Mouse (Mus musculus) small intestine, adult 2 months (tissue): ENCODE measurements around the gene Adcy1. TPM values are rescaled to one million over a fixed set of nuclear protein-coding genes. Genes with fewer than 3 reads are reported as not detected.
A peak's percentile ranks its signal among the peaks of the same experiment; 100 is the strongest.

Experiments used
- H3K27ac ChIP-seq: fragments of 200-500 bp; 2 replicates; pipeline ENCODE4 v1.5.1; 2012; ENCODE audit warnings: low read depth, low read length, control low read depth, inconsistent platforms; ENCODE audit not compliant: insufficient read depth
- H3K27me3 ChIP-seq: fragments of 200-500 bp; 2 replicates; pipeline ENCODE4 v1.6.1; 2012; ENCODE audit warnings: mild to moderate bottlenecking, moderate library complexity, low read length, inconsistent platforms; ENCODE audit not compliant: control insufficient read depth, insufficient read depth
- H3K36me3 ChIP-seq: fragments of 200-500 bp; 2 replicates; pipeline ENCODE4 v1.6.1; 2012; ENCODE audit warnings: mild to moderate bottlenecking, low read length, control low read depth, inconsistent platforms; ENCODE audit not compliant: control insufficient read depth, insufficient read depth
- H3K4me1 ChIP-seq: fragments of 200-500 bp; 2 replicates; pipeline ENCODE4 v1.6.1; 2012; ENCODE audit warnings: low read length, inconsistent platforms, mixed read lengths; ENCODE audit not compliant: control insufficient read depth, insufficient read depth, insufficient read length
- H3K4me3 ChIP-seq: fragments of 200-500 bp; 2 replicates; pipeline ENCODE4 v1.5.1; 2012; ENCODE audit warnings: low read depth, mild to moderate bottlenecking, control low read depth, inconsistent platforms, low read length, moderate library complexity
- CTCF ChIP-seq: fragments of 200-500 bp; IDR thresholded peaks from 2 replicates; pipeline ENCODE4 v1.5.1; 2012; ENCODE audit warnings: low read depth, mild to moderate bottlenecking, control low read depth, inconsistent platforms, low read length, moderate library complexity, mixed read lengths; ENCODE audit not compliant: insufficient replicate concordance, insufficient read length; ENCODE audit errors: extremely low read depth
- POLR2A ChIP-seq: fragments of 200-500 bp; IDR thresholded peaks from 2 replicates; pipeline ENCODE4 v1.6.1; 2012; ENCODE audit warnings: low read depth, mild to moderate bottlenecking, control low read depth, inconsistent platforms, low read length, moderate library complexity
- WGBS: fragments of 180-500 bp; shearing (Covaris S2); methylation state at CpG from one replicate; pipeline ENCODE4 v1.1.7; 2018; 5-methylcytosine and 5-hydroxymethylcytosine counted together
- polyA plus RNA-seq: library from polyadenylated mRNA; depleted of rRNA; stranded (reverse); fragments of >200 nt; gene quantifications from 2 replicates; pipeline ENCODE4 v1.2.3, GENCODE M21; 2012; rRNA removed

Adcy1 gene
- 0.34 and 0.99 TPM in 2 replicates for polyA plus RNA-seq

DNA sequence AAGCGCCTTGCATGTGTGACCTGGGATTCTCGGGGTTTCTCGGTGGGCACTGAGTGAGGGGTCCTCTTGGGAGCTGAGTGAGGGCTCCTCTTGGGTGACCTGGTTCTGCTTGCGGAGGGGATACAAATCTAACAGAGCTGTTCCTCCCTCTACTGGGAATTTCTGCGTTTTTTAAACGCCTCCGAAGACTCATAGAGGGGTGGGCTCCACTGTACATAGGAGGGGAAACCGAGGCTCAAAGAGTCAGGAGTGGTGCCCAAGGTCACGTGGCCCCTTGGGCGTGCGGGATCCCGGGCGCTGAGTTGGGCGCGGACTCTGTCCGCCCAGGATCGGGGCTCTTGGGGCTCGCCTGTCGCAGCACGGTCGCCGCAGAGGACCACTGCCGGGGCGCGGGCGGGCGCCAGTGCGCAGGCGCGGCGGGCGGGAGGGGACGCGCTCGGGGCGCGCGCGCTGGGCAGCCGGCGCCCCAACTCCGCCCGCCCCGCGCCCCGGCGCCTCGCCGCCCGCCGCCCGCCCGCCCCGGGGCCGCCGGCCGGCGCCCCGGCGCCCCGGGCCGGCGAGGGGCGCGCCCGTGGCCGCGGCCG, at the start of gene Adcy1:
TSS of gene Adcy1 (plus strand) at position 489 of the 584 bp plus-strand sequence.
- no peak within 1 kb of the TSS for H3K27ac ChIP-seq
- no peaks in the 10 kb centered on the region; the same call in 1 of the 2 replicates for H3K4me1 ChIP-seq
- no peaks in the 10 kb centered on the region for H3K36me3 ChIP-seq
- H3K4me3 ChIP-seq = peak within 1 kb of the TSS; percentile 47
- TF ChIP-seq POLR2A (no peak), CTCF (no peak)
- WGBS = 26% methylated on average over 69 of the region's 69 CpGs
- H3K27me3 ChIP-seq = peaks cover 14% of the 10 kb centered on the region; the same call in 1 of the 2 replicates

GRCm38 (mm10) chr11:7016907-7017306, 46.4 kb upstream of the Adcy1 start:
- H3K27ac ChIP-seq = no peak overlapping the region
- H3K4me1 ChIP-seq = no peaks in the 10 kb centered on the region
- 88% methylated on average over 12 of the region's 12 CpGs for WGBS
- no peak overlapping the region for H3K4me3 ChIP-seq
- no peaks in the 10 kb centered on the region for H3K27me3 ChIP-seq
- TF ChIP-seq CTCF (no peak), POLR2A (no peak)
- H3K36me3 ChIP-seq = no peaks in the 10 kb centered on the region

GRCm38 (mm10) chr11:7018078-7018477, 45.2 kb upstream of the Adcy1 start:
- Histone ChIP-seq H3K4me1 (no peaks in the 10 kb centered on the region), H3K27me3 (no peaks in the 10 kb centered on the region), H3K4me3 (no peak overlapping the region), H3K27ac (no peak overlapping the region), H3K36me3 (no peaks in the 10 kb centered on the region)
- no peak for TF ChIP-seq POLR2A
- TF ChIP-seq CTCF = no peak
- WGBS = 92% methylated on average over 5 of the region's 5 CpGs

- TF ChIP-seq POLR2A (no peak), CTCF (no peak)
- whole genome bisulfite sequencing = 82% methylated on average over 7 of the region's 7 CpGs
These were observed 44.2 kb upstream of the Adcy1 start for GRCm38 (mm10) chr11:7019006-7019525.

DNA sequence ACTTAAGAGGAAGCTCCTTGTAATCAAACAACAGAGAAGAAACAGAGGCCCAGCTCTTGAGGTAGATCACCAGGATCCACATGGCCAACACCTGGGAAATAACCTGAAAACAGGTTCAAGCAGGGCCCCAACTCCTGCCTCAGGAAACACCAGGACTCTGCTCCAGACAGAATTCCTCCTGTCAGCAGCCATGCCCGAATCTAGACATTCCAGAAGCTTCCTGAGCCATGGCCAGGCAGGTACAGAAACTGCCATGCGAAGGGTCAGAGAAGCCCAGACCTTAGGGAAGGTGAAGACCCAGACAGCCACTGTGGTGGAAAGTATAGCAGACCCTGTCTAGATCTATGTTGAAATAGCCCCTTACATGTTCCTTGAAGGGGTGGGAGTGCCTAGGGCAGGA, 30.2 kb upstream of the Adcy1 start:
- H3K4me1 ChIP-seq = no peaks in the 10 kb centered on the region
- TF ChIP-seq CTCF (no peak), POLR2A (no peak)
- no peaks in the 10 kb centered on the region for H3K36me3 ChIP-seq
- 70% methylated on average over 2 of the region's 2 CpGs for WGBS
- no peak overlapping the region for H3K4me3 ChIP-seq
- H3K27ac ChIP-seq = no peak overlapping the region
- H3K27me3 ChIP-seq = no peaks in the 10 kb centered on the region

More at GRCm38 (mm10) chr11:7019006-7019525, 44.2 kb upstream of the Adcy1 start:
- Histone ChIP-seq H3K27me3 (no peaks in the 10 kb centered on the region), H3K4me3 (no peak overlapping the region), H3K4me1 (no peaks in the 10 kb centered on the region), H3K27ac (no peak overlapping the region), H3K36me3 (no peaks in the 10 kb centered on the region)

DNA sequence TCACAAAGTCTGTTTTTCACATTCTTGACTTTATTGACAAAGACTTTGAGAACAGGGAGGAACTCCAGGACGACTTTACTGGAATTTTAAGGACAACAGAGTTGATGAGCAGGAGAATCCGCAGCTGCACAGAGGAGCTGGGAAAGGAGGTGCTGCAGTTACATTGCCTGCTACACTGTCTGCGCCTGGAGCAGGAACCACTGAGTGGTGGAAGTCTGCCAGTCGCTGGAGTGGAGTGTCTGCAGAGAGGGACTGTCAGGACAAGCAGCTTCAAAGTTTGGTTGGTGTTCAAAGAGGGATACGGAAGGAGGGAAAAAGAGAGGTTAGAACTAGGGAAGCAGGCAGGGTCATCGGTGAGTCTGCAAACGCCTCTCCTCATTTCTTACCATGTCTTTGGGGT, 23.6 kb upstream of the Adcy1 start:
- H3K4me3 ChIP-seq = no peak overlapping the region
- no peak overlapping the region for H3K27ac ChIP-seq
- H3K36me3 ChIP-seq = no peaks in the 10 kb centered on the region
- H3K27me3 ChIP-seq = no peaks in the 10 kb centered on the region
- H3K4me1 ChIP-seq = no peaks in the 10 kb centered on the region
- TF ChIP-seq CTCF = no peak
- no peak for TF ChIP-seq POLR2A
- 35% methylated on average over 7 of the region's 7 CpGs for WGBS

- Histone ChIP-seq H3K27me3 (no peaks in the 10 kb centered on the region), H3K4me1 (no peaks in the 10 kb centered on the region), H3K27ac (no peak overlapping the region), H3K4me3 (no peak overlapping the region), H3K36me3 (no peaks in the 10 kb centered on the region)
- TF ChIP-seq CTCF (no peak), POLR2A (no peak)
- 56% methylated on average over 6 of the region's 6 CpGs for WGBS
These were observed 22.5 kb upstream of the Adcy1 start for GRCm38 (mm10) chr11:7040801-7041200.
